Mouse (Mus musculus): ENCODE results near the gene Atp4b. TPM values are rescaled to one million over a fixed set of nuclear protein-coding genes. Genes with fewer than 3 reads are reported as not detected.

Atp4b gene
- total and polyA plus RNA-seq, 3 experiments: 0.33 TPM; not detected in 2

- H3K27me3 ChIP-seq (ENCODE audit: insufficient read depth, low read length): peaks cover 14% of the 10 kb centered on the region
- H3K36me3 ChIP-seq (replicated peaks): no peaks in the 10 kb centered on the region
- no peak overlapping the region for H3K4me3 ChIP-seq (ENCODE audit: low read depth, low read length)
- no peak for ATAC-seq (ENCODE audit: extremely low read depth, insufficient number of reproducible peaks, low FRiP score, poor library complexity, severe bottlenecking)
- H3K9me3 ChIP-seq (replicated peaks): no peaks in the 10 kb centered on the region
- DNase-seq (ENCODE audit: low spot score): no peak
- no peaks in the 10 kb centered on the region for H3K4me1 ChIP-seq (ENCODE audit: insufficient read depth, low read depth, low read length)
- no peak for TF ChIP-seq GATA1 (IDR thresholded peaks at IDR 0.05; ENCODE audit: borderline replicate concordance, low read length)
- TF ChIP-seq GATA2 (IDR thresholded peaks at IDR 0.05; ENCODE audit: borderline replicate concordance, low read depth, low read length): no peak
These were observed 19.3 kb upstream of the Atp4b start for GRCm38 (mm10) chr8:13415879-13416278.

DNA sequence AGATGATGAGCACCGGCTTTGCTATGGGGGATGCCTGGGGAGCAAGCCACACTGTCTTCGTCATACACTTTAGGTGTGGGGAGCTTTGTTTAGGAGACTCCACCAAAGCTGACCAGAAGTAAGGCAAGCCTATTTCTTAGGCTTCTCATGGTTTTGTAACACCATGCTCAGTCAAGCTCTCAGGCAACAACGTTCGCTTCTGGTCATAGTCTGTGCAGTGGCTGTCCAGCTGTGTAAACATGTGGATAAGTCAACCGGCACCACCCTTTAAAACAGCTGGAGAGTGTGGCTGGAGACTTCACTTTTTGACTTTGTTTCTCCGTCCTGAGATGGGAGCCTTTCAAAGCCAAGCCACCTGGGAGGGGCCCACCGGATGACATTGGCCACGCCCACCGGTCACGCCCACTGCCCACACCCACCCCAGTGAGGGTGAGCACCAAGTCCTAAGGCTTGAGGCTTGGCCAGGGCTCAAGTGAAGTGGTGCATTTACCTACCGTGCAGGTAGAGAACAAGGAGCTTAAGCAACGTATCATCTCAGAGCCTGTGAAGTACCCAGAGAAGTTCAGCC lies 17.3 kb upstream of the Atp4b start:
- Histone ChIP-seq H3K9me3 (replicated peaks) (no peaks in the 10 kb centered on the region), H3K27me3 (ENCODE audit: insufficient read depth, low read length) (peaks cover 27% of the 10 kb centered on the region), H3K4me3 (ENCODE audit: low read depth, low read length) (no peak overlapping the region), H3K36me3 (replicated peaks) (no peaks in the 10 kb centered on the region), H3K4me1 (ENCODE audit: insufficient read depth, low read depth, low read length) (no peaks in the 10 kb centered on the region)
- TF ChIP-seq POLR2AphosphoS5 (IDR thresholded peaks at IDR 0.05; ENCODE audit: insufficient replicate concordance, low read depth, low read length): no peak
- TF ChIP-seq GATA1 (IDR thresholded peaks at IDR 0.05; ENCODE audit: borderline replicate concordance, low read length): no peak
- TF ChIP-seq TAL1 (conservative IDR thresholded peaks at IDR 0.05; ENCODE audit: low read depth, low read length): no peak
- no peak for TF ChIP-seq GATA2 (IDR thresholded peaks at IDR 0.05; ENCODE audit: borderline replicate concordance, low read depth, low read length)
- no peak for TF ChIP-seq CTCF (IDR thresholded peaks at IDR 0.05; ENCODE audit: low read depth, low read length)
- no peak for ATAC-seq (ENCODE audit: extremely low read depth, insufficient number of reproducible peaks, low FRiP score, poor library complexity, severe bottlenecking)
- no peak for DNase-seq (ENCODE audit: low spot score)

GRCm38 (mm10) chr8:13412891-13413558 lies 16.4 kb upstream of the Atp4b start:
- DNase-seq (ENCODE audit: low spot score) (peak; percentile 36), ATAC-seq (ENCODE audit: extremely low read depth, insufficient number of reproducible peaks, low FRiP score, poor library complexity, severe bottlenecking) (peak; percentile 34; the same call in 1 of the 2 replicates)
- no peaks in the 10 kb centered on the region for H3K36me3 ChIP-seq (replicated peaks)
- H3K4me3 ChIP-seq (ENCODE audit: low read depth, low read length): no peak overlapping the region
- H3K27me3 ChIP-seq (ENCODE audit: insufficient read depth, low read length): peaks cover 27% of the 10 kb centered on the region
- H3K9me3 ChIP-seq (replicated peaks): no peaks in the 10 kb centered on the region
- no peaks in the 10 kb centered on the region for H3K4me1 ChIP-seq (ENCODE audit: insufficient read depth, low read depth, low read length)
- TF ChIP-seq GATA2 (IDR thresholded peaks at IDR 0.05; ENCODE audit: borderline replicate concordance, low read depth, low read length) (no peak), GATA1 (IDR thresholded peaks at IDR 0.05; ENCODE audit: borderline replicate concordance, low read length) (no peak), CTCF (IDR thresholded peaks at IDR 0.05; ENCODE audit: low read depth, low read length) (peak; percentile 76)

- no peak for TF ChIP-seq TAL1 (conservative IDR thresholded peaks at IDR 0.05; ENCODE audit: low read depth, low read length)
- TF ChIP-seq GATA2 (IDR thresholded peaks at IDR 0.05; ENCODE audit: borderline replicate concordance, low read depth, low read length): no peak
- TF ChIP-seq GATA1 (IDR thresholded peaks at IDR 0.05; ENCODE audit: borderline replicate concordance, low read length): no peak
- peak; percentile 74 for TF ChIP-seq CTCF (IDR thresholded peaks at IDR 0.05; ENCODE audit: low read depth, low read length)
- TF ChIP-seq POLR2AphosphoS5 (IDR thresholded peaks at IDR 0.05; ENCODE audit: insufficient replicate concordance, low read depth, low read length): no peak
- Histone ChIP-seq H3K4me1 (ENCODE audit: insufficient read depth, low read depth, low read length) (no peaks in the 10 kb centered on the region), H3K9me3 (replicated peaks) (no peaks in the 10 kb centered on the region), H3K4me3 (ENCODE audit: low read depth, low read length) (no peak overlapping the region), H3K36me3 (replicated peaks) (no peaks in the 10 kb centered on the region), H3K27me3 (ENCODE audit: insufficient read depth, low read length) (peaks cover 30% of the 10 kb centered on the region)
- peak; percentile 20 for DNase-seq (ENCODE audit: low spot score)
- ATAC-seq (ENCODE audit: extremely low read depth, insufficient number of reproducible peaks, low FRiP score, poor library complexity, severe bottlenecking): no peak
These were observed 15.0 kb upstream of the Atp4b start for GRCm38 (mm10) chr8:13411597-13411996.

GRCm38 (mm10) chr8:13406011-13406410 lies 9.4 kb upstream of the Atp4b start:
- Histone ChIP-seq H3K4me3 (ENCODE audit: low read depth, low read length) (no peak overlapping the region), H3K27me3 (ENCODE audit: insufficient read depth, low read length) (peaks cover 50% of the 10 kb centered on the region), H3K36me3 (replicated peaks) (no peaks in the 10 kb centered on the region), H3K9me3 (replicated peaks) (no peaks in the 10 kb centered on the region), H3K4me1 (ENCODE audit: insufficient read depth, low read depth, low read length) (no peaks in the 10 kb centered on the region)
- TF ChIP-seq GATA2 (IDR thresholded peaks at IDR 0.05; ENCODE audit: borderline replicate concordance, low read depth, low read length) (no peak), CTCF (IDR thresholded peaks at IDR 0.05; ENCODE audit: low read depth, low read length) (no peak), TAL1 (conservative IDR thresholded peaks at IDR 0.05; ENCODE audit: low read depth, low read length) (no peak), GATA1 (IDR thresholded peaks at IDR 0.05; ENCODE audit: borderline replicate concordance, low read length) (no peak), POLR2AphosphoS5 (IDR thresholded peaks at IDR 0.05; ENCODE audit: insufficient replicate concordance, low read depth, low read length) (no peak)
- DNase-seq (ENCODE audit: low spot score): no peak
- no peak for ATAC-seq (ENCODE audit: extremely low read depth, insufficient number of reproducible peaks, low FRiP score, poor library complexity, severe bottlenecking)

GRCm38 (mm10) chr8:13404666-13405131 lies 8.1 kb upstream of the Atp4b start, which contains the start of gene Grk1:
TSS of gene Grk1 (plus strand) at chr8:13405081.
- H3K4me1 ChIP-seq (ENCODE audit: insufficient read depth, low read depth, low read length): no peaks in the 10 kb centered on the region
- peaks cover 42% of the 10 kb centered on the region for H3K27me3 ChIP-seq (ENCODE audit: insufficient read depth, low read length)
- no peak for ATAC-seq (ENCODE audit: extremely low read depth, insufficient number of reproducible peaks, low FRiP score, poor library complexity, severe bottlenecking)
- H3K9me3 ChIP-seq (replicated peaks): no peaks in the 10 kb centered on the region
- no peaks in the 10 kb centered on the region for H3K36me3 ChIP-seq (replicated peaks)
- no peak for DNase-seq (ENCODE audit: low spot score)
- no peak within 1 kb of the TSS for H3K4me3 ChIP-seq (ENCODE audit: low read depth, low read length)
- TF ChIP-seq POLR2AphosphoS5 (IDR thresholded peaks at IDR 0.05; ENCODE audit: insufficient replicate concordance, low read depth, low read length) (no peak), GATA2 (IDR thresholded peaks at IDR 0.05; ENCODE audit: borderline replicate concordance, low read depth, low read length) (no peak), GATA1 (IDR thresholded peaks at IDR 0.05; ENCODE audit: borderline replicate concordance, low read length) (no peak), CTCF (IDR thresholded peaks at IDR 0.05; ENCODE audit: low read depth, low read length) (no peak), TAL1 (conservative IDR thresholded peaks at IDR 0.05; ENCODE audit: low read depth, low read length) (no peak)

Data from G1E (cell line).